Mouse (Mus musculus) MEL (cell line): ENCODE results near the gene Rinl.

ENCODE experiments used
- KAT2A ChIP-seq: conservative IDR thresholded peaks from 2 replicates; pipeline ENCODE4 v1.6.1; 2012; ENCODE audit warnings: low read depth, low read length, improper control_type of control experiment, inconsistent platforms
- POLR2A ChIP-seq, 2 experiments: IDR thresholded peaks; 2 replicates each; pipeline ENCODE4 v1.6.1; 2011 to 2012; ENCODE audit warnings: low read length in 2 of 2, mild to moderate bottlenecking in 2 of 2, control low read depth in 1 of 2, improper control_type of control experiment in 1 of 2, low read depth in 1 of 2, moderate library complexity in 1 of 2; ENCODE audit not compliant: control insufficient read depth in 1 of 2, insufficient read depth in 1 of 2, poor library complexity in 1 of 2

GRCm38 (mm10) chr7:28809401-28810089 lies 20.8 kb downstream of the Rinl start:
- no peak for TF ChIP-seq KAT2A
- TF ChIP-seq POLR2A (IDR thresholded peaks at IDR 0.05; ENCODE audit: control insufficient read depth in 1 of 2, insufficient read depth in 1 of 2, low read depth in 1 of 2, low read length in 2 of 2, poor library complexity in 1 of 2) = peak in 1 of 2 experiments; percentile 58; a peak in 2 of 4 replicates
